Mouse (Mus musculus) central nervous system, embryonic 18 days (tissue): ENCODE measurements around the gene Stk35. TPM values are rescaled to one million over a fixed set of nuclear protein-coding genes. Genes with fewer than 3 reads are reported as not detected.

Experiments used
- polyA plus RNA-seq: library from polyadenylated mRNA; depleted of rRNA; stranded (reverse); fragments of >200 nt; gene quantifications from 2 replicates; pipeline ENCODE4 v1.2.3, GENCODE M21; 2012; rRNA removed

Stk35 gene
- 17.1 and 17.8 TPM in 2 replicates for polyA plus RNA-seq

DNA sequence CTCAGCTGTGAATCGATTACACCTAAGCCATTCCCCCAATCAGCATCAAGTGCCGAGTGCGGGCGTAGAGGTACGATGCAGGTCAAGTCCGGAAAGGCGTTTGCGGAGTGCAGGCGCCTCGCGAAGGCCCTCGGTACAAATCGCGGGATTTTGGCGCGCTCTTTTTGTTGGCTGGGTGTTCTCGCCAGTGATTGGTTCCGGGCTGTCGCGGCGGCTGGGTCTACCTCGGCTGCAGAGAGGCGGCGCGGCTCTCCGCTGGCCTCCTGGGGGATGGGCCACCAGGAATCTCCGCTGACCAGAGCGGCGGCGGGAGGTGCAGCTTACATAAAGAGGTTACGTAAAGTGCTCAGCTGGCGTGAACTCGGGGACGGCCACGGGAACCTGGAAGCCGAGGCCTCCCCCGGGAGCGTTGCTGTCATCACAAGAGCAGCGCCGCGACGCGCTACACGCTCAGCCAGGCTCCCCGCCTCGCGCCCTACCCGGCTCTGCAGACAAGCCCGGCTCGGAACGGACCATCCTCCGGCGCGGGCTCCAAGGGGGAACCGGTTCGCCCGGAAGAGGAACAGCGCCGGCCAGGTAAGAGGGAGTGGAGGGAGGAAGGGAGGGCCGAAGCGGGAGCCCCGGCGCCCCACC is at the start of gene Stk35:
Gene Stk35 (plus strand): TSS at position 247 of the 633 bp plus-strand sequence.

Other genes with a start within 250 kb of the Stk35 start
- 57.6 and 63.5 TPM in 2 replicates for gene Sirpa, start 207.7 kb upstream of the Stk35 start, polyA plus RNA-seq
- 10.2 and 11.2 TPM in 2 replicates for gene Pdyn, start 100.7 kb upstream of the Stk35 start, polyA plus RNA-seq
- 0.33 and 0.34 TPM in 2 replicates for gene Tgm3, start 211.8 kb downstream of the Stk35 start, polyA plus RNA-seq